Mouse (Mus musculus): ENCODE data around the gene Atxn7l2. TPM values are rescaled to one million over a fixed set of nuclear protein-coding genes. Genes with fewer than 3 reads are reported as not detected.
"Not testable (repeated sequence)": the region's sequence is repeated elsewhere in the genome, so short reads cannot be mapped to it uniquely, and the experiment has no call there.

The Atxn7l2 gene
- 10 to 100 TPM; 24.0 to 24.2 TPM for total RNA-seq (2021)

DNA sequence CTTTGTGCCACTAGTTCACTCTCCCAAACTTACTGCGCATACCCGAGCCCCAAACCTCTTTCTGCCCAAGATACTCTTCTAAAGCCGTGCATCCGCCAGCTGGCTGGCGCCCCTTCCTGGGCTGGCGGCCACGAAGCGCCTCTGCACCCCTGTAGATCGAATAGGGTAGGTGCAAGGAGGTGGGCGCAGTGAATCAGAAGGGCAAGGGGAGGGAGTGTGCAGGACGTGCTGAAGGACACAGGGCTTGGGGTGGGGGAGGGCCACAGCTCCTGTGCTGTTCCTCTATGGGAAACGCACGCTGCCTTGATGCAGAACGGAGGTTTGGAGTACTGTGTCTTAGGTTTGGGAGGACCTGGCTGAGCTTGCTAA lies at the start of gene Atxn7l2:
TSS of gene Atxn7l2 (minus strand) at position 164 of the 369 bp plus-strand sequence.
- intact Hi-C loops (cut with DNase I), result loop anchor here (1.0 kb wide), 2 partner anchors 13 to 47 kb away; no protein-coding TSS in a partner anchor

DNA sequence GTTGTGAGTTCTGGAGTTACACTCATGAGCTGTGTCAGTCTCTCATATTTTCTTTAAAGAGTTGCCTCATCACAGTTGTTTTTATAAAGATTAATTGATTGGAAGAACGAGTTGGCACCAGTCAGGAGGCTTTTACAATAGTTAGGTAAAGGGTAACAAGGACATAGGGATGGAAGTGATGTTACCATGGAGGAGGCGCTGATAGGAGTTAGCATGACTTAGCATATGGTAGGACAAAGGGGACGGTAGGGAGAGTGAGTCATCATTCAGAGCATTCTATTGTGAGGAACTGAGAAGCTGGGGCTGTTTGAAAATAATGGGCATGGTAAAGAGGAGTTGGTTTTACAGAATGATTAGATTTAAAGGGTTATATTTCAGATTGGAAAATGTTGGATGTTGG lies 48.6 kb upstream of the Atxn7l2 start:
- no peak for DNase-seq (ENCODE audit: low spot score in 2 of 2)
- intact Hi-C loops (cut with DNase I), result loop anchor here (5.0 kb wide), 1 partner anchor 97 kb away; no protein-coding TSS in a partner anchor

More for the DNA sequence above, at the start of gene Atxn7l2:
- peak in 1 of 2 experiments; percentile 92 for DNase-seq (ENCODE audit: low spot score in 2 of 2)

DNA sequence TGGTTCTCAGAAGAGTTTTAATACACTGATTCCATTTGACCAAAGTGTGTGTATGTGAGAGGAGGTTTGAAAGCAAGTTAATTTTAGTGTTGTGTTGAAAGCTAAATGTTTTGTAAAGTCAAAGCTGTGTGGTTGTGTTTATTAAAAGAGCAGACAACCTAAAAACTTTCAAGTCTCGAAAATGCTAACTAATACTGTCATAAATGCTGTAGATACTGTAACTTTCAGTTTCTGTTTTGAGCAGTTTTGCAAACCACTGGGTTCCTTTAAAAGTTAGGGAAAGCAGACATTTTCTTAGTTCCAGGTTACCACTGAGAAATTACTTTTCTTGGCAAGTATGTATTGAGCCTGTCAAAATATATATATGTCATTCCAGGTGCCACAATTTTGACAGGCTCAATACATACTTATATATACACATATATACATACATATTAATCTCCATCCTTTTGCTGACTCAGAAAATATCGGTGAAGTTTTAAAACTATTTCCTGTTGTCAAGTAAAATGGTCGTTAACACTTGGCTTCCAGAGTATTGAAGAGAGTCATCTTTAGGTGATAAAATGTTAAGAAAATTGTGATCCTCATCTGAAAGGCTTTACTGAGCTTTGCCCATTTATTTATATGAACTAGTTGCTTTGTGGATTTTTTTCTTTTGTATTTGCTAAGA lies 47.2 kb upstream of the Atxn7l2 start:
- intact Hi-C loops (cut with DNase I), result loop anchor here (1.0 to 5.0 kb wide), 2 partner anchors 48 to 96 kb away; partner anchors contain the start of gene Atxn7l2
- no peak for DNase-seq (ENCODE audit: low spot score in 2 of 2)

DNA sequence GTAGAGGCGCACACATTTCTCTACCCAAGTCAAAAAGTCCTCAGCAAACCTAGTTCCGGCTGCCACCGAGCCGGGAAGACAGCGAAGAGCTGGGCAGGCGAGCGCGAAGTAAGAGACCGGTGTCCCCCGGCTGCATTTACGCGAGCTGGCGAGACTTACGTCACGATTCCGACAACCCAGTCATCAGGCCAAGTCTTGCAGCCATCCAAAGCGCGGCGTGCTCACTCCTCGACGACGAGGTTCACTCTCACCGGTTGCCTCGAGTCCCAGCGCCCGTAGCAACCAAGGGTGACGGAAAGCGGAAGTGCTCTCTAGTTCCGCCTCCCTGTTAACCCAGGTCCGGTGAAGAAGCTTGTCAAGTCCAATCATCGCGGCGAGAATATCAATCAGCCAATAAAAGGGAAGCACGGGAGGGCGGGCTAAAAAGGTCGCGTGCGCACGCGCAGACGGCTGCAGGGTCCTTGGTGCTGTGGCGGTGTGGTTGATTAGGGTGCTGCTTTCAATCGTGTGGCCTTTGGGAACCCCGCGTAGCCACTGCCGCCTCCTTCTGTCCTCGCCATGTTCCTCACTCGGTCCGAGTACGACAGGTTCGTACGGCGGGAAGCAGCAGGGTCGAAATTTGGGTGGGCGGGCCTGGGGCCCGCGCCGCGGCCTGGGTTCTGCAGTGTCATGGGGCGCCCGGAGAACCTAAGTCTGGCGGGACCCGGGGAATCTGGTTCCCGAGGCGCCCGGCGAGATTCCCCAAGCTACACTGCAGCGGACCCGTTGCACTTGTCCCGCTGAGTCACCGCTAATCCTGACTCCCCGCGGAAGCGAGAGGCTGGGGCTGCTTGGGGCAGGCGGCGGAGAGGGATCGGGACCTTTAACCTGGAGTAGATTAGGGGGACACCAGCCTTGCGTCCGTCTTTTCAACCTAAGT lies 46.2 kb upstream of the Atxn7l2 start, which contains the start of gene Psma5:
TSS of gene Psma5 (plus strand) at position 208 of the 919 bp plus-strand sequence.
- intact Hi-C loops (cut with DNase I), result loop anchor here (1.0 to 5.0 kb wide), 2 partner anchors 47 to 95 kb away; partner anchors contain the start of gene Atxn7l2
- DNase-seq (ENCODE audit: low spot score in 2 of 2), result peak; percentile 93 to 99

DNA sequence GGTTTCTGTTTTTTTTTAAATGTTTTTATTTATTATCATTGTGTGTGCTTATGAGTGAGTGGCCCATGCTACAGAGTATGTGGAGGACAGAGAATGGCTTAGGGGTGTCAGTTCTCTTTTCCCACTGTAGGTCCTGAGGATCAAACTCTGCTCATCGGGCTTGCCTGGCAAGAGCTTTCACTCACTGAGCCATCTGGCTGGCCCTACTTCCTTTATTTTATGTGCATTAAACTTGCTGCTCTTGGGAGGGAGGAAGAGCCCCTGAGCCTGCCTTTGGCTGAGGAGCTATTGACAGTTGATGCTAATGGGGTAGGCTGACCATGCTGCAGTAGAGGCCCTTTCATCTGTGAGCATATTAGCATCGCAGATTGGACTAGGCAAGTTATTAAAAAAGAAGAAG lies 36.1 kb upstream of the Atxn7l2 start:
- DNase-seq (ENCODE audit: low spot score in 2 of 2), result no peak
- intact Hi-C loops (cut with DNase I), result no loop called here

DNA sequence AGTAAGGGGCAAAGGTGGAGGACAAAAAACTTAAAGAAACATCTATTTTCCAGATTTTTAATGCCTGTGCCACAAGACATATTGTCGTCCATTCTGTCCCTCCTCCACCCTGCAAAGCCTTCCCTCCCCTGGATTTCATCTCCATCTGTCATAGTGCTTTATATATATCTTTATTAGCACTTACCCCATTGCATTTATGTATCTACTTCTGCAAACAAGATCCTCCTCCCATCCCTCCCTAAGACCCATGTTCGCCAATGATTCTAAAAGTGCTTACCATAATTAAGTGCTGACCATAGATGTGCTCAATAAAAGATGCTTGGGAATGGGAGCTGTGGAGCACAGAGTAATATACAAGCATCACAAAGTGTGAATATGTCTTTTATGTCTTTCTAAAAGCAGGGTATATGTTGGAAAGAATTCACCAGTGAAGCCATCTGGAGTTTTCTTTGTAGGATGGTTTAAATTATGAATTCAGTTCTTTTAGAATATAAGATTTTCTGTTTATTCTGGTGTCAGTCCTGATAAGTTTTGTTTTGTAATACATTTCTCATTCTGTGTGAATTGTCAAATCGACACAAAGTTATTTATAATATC lies 30.6 kb upstream of the Atxn7l2 start:
- intact Hi-C loops (cut with DNase I), result no loop called here
- peak in 1 of 2 experiments; percentile 67 for DNase-seq (ENCODE audit: low spot score in 2 of 2)

DNA sequence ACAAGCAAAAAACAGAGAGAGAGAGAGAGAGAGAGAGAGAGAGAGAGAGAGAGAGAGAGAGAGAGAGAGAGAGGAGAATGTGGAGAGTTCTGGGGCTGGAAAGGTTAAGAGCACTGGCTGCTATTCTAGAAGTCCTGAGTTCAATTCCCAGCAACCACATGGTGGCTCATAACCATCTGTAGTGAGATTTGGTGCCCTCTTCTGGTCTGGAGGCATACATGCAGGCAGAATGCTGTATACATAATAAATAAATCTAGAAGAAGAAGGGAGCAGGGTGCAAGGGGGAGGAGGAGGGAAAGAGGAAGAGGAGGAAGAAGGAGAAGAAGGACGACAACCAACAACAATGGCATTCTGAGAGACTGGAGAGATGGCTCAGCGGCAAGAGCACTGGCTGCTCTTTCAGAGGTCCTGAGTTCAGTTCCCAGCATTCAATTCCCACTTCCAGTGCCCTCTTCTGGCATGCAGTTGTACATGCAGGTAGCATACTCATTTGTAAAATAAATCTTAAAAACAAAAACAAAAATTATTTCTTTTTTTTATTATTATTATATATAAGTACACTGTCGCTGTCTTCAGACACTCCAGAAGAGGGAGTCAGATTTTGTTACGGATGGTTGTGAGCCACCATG lies 26.9 kb upstream of the Atxn7l2 start:
- DNase-seq (ENCODE audit: low spot score in 2 of 2); intact Hi-C loops (cut with DNase I): not testable (repeated sequence)

DNA sequence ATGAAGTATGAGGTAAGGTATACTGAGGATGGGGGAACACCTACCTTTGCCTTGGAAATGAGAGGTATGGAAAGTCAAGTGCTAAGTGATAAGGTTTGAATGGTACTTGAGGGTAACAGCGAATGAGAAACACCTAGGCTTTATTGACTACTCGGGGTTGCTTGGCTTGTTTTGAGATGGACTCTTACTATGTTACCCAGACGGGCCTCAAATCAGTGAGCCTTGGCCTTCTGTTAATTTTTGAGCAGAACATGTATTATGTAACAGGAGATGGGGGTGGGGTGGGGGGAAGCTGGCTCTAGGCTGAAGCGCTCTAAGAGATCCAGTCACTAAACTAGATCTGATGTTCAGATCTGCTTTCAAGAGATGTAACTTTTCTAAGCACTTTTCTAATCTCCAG lies 20.9 kb upstream of the Atxn7l2 start:
- intact Hi-C loops (cut with DNase I), result no loop called here
- no peak for DNase-seq (ENCODE audit: low spot score in 2 of 2)

DNA sequence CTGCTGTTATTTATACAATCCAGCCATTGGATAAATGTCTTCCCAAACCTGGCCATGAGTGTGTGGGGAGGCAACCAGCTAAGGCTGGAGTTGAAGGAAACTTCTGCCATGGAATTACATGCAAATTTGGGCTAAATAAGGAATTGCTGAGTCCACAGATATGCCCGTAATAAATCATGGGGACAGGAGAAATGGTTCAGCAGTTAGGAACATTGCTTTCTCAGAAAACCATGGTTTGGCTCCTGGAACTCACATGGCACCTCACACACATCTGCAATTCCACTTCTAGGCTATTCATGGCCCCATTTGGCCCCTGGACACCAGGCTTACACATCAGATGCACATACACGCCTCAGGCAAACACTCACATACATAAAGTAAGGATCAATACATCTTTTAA lies 16.8 kb upstream of the Atxn7l2 start:
- DNase-seq (ENCODE audit: low spot score in 2 of 2), result no peak
- intact Hi-C loops (cut with DNase I), result no loop called here

DNA sequence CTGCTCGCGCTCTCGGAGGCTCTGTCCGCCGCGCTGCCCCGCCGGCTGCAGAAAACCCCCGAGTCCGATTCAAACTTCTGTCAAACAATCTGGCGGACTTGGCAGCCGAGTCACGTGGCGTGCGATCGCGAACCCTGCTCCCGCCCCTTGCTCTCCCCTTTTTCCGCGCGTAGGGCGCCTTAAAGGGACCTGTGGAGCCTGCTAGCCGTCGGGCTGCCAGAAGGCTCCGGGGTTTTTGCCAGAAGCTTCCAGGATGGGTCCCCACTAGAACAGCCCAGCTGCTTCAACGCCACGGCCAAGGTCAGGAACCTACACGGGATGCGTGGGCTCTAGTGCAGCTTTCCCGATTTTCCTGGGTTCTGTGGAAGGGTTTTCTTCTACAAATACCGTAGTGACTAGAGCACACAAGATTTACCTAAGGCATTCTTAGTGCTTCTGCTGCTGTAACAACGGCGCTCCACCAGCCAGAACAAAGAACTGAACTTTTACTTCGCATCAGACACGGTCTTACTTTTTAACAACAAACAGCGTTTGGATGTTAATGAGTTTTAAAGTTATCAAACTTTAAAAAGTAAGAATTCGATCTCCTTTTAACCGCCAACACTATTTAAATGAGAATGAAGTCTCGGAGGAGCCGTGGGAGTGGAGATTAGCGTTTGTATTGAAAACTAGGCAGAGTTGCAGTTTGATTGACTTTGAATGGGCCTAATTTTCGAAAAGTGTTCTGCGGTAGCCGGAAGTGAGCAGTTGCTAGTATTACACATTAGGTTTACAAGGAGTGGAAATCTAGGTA lies 16.0 kb upstream of the Atxn7l2 start, which contains the start of gene Sypl2:
TSS of gene Sypl2 (minus strand) at position 91 of the 793 bp plus-strand sequence.
- intact Hi-C loops (cut with DNase I), result no loop called here
- peak in 1 of 2 experiments; percentile 36 for DNase-seq (ENCODE audit: low spot score in 2 of 2)

DNA sequence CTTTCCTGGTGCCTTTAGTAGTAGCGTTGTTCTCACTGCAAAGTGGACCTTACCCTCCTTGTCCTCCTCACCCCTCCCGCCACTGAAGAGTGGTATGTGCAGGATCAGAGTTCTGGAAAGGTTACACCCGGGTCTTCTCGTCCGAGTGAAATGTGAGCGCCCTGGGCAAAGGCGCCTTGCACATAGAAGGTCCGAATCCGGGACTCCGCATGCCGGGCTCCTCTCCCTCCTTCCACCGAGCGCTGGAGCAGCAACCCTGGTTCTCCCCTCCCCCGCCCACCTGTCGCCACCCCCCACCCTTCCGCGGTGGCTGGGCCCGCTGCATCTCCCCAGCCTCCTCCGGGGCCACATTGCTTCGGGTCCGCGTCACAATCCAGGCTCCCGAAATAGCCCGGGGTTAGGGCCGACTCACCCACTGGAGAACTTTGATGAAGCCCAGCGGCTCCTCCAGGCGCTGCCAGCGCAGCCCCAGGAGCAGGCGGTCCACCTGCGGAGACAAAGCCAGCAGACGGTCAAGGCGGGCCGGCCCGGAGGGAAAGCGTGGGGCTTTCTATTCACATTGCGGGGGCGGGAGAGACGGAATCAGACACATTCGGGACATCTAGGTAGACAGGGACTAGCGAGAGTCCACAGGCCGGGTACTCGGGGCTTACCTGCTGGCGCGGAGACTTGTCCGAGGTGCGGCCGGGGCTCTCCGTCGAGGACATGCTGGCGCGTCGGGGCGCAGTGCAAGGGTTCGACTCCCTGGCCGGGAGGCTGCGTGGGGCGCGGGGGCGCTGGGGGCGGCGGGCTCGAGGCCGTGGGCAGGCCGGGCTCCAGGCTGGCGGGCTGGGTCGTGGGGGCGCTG lies 15.2 kb upstream of the Atxn7l2 start:
- no peak for DNase-seq (ENCODE audit: low spot score in 2 of 2)
- intact Hi-C loops (cut with DNase I), result no loop called here

DNA sequence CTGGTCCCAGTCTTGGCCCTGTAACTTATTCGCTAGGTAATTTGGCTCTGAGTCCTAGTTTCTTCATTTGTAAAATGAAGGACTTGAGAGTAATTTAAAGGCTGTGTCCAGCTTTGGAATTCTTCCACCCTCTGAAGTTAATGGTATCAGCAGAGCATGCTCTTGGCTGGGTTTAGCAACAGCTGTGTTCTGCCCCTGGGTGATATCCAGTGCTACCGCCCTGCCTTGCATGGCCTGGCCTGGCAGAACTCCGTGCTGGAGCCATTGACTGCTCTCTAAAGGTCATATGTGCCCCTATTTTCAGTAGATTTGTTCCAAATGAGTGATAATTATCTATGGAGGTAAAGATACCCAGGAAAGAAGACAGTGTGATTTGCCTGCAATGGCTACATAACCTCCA lies 9.9 kb upstream of the Atxn7l2 start:
- no peak for DNase-seq (ENCODE audit: low spot score in 2 of 2)
- intact Hi-C loops (cut with DNase I), result no loop called here

DNA sequence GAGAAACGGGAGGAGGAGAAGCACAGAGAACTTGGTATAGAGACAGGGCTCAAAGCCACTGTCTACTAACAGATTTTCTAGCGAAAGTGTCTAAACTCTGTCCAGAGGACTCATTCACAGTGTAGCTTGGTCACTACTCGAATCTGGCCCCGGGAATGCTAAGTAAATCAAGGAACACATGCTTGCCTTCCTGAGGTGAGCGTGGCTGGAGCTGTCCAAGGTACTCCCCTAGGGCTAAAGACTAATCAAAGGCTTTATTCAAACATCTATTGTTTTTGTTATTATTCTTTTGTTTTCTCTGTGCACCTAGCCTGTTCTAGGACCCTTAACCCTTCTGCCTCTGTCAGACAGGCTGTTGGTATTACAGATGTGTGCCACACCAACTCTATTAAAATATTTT lies 4.0 kb upstream of the Atxn7l2 start:
- intact Hi-C loops (cut with DNase I), result no loop called here
- no peak for DNase-seq (ENCODE audit: low spot score in 2 of 2)

DNA sequence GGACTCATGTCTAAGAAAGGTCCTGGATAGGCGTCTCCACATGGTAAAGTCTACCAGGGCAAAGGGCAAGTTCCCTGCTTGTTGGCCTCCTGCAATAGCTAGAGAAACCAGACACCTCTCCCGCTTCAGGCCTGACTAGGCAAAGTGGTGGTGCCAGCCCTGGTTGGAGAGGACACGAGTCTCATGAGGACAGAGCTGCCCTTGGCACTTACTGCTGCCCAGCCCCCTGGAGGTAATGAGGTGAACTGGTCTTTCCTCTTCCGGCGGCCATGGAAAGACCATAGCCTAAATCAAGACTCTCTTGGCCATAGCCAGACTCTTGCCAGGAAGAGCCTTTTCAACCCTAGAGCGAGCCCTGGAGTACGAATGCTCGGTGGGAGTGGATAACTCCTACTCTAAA lies 1.7 kb upstream of the Atxn7l2 start:
- intact Hi-C loops (cut with DNase I), result no loop called here
- no peak for DNase-seq (ENCODE audit: low spot score in 2 of 2)

DNA sequence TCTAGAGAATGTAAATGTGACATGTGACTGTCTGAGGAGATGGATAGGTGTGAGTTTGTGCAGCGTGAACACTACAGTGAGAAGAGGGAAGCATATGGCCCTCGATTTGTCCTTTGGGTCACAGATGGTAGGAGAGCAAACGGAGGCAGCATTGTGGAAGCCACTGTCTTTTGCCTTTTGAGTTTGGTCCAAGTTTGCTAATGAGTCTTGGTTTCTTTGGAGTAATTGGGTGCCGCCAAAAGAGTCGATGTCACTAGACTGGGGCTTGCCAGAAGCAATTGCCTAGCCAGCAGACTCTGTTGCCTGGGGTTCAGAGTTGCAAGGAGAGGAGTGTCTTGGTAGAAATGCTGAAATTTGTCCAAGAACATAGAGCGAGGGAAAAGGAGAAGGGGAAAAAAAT lies 1.1 kb upstream of the Atxn7l2 start:
- DNase-seq (ENCODE audit: low spot score in 2 of 2), result no peak

DNA sequence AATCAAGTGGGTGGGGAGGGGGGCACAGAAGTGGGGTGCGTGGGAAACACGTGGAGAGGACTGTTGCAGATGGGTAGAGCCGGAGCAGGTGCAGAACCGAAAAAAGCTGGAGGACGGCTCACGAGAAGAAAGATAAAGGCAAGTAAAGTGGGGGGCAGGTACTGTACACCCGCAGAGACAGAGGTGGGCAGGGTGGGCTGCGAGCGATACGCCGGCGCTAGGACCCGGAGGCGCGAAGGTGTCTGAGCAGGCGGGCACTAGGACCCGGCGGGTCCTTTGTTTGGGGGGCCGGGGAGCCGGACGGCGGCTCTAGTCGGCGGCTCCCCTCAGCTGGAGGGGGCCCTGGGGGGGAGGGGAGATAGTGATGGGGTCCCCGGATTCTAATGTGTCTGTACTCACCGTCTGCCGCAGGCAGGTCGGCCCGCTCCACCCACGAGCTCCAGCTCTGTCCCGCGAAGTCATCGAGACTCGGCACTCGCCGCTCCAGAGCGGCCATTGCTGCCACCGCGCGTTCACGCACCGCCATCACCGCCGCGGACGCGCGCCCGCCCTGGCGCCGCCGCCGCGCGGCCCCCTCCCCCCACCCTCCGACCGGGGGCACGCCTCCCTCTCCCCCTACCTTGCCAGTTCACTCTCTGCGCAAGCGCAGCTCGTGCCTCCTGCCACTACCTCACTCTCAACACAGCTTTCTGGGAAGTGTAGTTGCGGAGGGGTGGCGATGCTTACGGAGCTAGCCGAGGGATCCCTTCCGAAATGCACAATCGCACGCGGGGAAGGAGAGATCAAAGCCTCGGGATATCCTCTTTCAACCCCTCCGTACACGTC lies 576 bp downstream of the Atxn7l2 start:
- intact Hi-C loops (cut with DNase I), result loop anchor here (1.0 kb wide), 2 partner anchors 13 to 47 kb away; no protein-coding TSS in a partner anchor
- DNase-seq (ENCODE audit: low spot score in 2 of 2), result peak; percentile 95 to 98

More for the DNA sequence above, 1.1 kb upstream of the Atxn7l2 start:
- intact Hi-C loops (cut with DNase I), result no loop called here

DNA sequence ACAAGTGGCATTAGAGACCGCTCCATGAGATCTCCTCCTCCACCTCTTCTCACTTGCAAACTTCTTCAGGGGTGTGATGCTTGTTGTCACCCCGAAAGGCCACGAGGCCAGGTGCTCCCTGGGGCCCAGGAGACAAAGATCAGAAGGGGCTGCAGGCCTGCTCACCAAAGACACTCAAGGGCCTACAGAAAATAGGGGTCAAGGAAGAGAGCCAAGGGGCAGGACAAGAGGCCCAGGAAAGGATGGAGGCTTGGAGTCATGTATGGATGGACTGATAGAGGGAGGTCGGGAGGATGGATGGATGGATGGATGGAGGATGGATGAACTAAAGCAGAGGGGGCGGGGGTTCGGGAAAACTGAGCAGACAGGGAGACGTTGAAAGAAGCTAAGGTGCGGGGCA lies 1.2 kb downstream of the Atxn7l2 start:
- intact Hi-C loops (cut with DNase I), result no loop called here
- no peak for DNase-seq (ENCODE audit: low spot score in 2 of 2)
